Mouse (Mus musculus) embryo, embryonic 11 days (tissue): ENCODE results near the gene Tmprss12.
"Not testable (repeated sequence)": the region's sequence is repeated elsewhere in the genome, so short reads cannot be mapped to it uniquely, and the experiment has no call there.

Experiments
- DNase-seq: peaks from one replicate; pipeline ENCODE4 v3.0.0-alpha.2; 2015

Tmprss12 gene

DNA sequence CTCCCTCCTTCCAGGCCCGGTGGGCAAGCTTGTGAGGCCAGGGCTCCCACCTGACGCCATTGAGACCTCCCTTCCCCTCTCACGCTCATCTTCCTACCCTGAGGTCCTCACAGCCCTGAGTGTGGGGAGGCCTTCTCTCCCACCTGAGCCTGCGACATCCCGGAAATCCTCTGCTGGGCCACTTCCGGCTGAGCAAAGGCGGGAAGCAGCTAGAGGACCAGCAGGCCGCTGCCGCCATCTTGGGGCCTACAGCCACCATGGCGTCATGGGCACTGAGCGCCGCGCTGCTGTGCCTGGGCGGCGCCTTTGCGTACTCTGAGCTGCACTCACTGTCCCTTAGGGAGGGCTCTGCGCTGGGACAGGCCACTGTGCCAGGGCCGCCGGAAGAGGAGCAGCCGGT lies at the start of gene Tmprss12:
TSS of gene Tmprss12 (plus strand) at position 212 of the 400 bp plus-strand sequence.
- DNase-seq: no peak

DNA sequence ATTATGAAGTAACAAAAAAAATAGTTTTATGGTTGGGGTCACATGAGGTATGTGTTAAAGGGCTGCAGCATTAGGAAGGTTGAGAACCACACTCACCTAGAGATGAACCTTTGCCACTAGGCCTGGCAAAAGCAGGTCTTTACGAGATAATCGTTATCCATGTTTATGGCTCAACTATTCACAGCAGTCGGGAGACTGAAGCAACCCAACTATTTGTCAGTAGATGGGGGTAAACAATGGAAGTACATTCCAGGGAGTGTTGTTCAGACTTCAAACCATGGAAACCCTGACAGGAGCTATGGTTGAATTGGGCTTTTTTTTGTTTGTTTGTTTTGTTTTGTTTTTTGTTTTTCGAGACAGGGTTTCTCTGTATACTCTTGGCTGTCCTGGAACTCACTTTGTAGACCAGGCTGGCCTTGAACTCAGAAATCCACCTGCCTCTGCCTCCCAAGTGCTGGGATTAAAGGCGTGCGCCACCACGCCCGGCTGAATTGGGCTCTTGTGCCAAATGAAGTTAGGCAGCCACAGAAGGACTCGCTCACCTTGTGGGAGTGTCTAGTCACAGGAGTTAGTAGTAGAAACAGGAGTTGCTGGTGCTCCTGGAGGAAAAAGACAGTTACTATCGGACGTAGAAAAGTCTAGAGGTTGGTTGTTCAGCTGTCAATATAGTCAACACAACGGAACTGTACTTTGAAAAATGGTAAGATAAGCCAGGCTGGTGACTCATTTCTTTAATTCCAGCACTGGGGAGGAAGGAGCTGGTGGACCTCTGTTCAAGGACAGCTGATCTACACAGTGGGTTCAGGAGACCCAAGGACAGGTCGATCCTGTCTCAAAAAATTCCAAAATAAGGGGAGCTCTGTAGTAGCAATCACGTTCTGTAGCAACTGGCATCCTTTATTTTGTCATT lies 48.8 kb upstream of the Tmprss12 start:
- DNase-seq: no peak

DNA sequence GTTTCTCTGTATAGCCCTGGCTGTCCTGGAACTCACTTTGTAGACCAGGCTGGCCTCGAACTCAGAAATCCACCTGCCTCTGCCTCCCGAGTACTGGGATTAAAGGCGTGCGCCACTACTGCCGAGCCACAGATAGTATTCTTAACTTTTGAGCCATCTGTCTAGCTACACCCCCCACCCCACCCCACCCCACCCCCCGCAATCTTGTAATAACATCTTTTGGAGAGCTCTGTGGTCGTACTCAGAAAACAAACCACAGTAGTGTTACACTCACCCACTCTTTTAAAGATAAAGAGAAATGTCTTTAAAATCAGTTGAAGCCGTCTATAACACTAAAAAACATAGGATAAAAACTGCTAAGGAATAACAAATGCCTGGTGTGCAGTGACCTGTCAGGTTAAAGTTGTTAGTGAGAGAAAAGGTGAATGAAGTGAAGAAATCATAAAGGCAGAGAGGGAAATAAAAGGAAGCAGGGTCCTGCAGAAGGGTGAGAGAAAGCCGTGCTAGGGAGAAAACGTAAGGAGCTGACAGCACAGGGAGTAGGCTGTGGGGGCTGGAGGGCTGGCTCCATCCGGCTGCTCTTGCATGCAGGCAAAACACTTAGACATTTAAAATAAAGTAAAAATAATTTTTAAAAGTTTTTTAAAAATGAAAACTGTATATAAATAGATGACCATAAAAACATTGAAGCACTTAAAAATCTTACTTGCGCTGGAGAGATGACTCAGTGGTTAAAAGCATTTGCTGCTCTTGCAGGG lies 45.2 kb upstream of the Tmprss12 start:
- DNase-seq: no peak

DNA sequence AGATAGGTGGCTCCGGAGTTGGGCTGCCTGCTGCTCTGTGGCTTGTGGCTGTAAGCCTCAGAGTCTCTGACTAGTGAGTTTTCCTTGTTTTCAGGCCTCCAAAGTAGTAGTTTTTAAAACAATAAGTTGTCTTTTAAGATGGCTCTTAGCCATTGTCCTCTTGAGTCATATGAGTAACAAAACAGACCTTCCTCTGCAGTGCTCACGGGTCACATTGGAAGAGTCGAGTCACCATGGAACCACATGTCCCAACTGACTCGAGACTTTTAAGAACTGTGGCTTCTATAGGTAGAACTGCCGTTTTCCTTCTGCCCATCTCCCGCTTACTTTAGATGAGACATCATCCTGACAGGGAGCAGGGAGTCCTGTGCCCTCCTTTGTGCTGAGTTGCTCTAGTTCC lies 43.7 kb upstream of the Tmprss12 start:
- no peak for DNase-seq

DNA sequence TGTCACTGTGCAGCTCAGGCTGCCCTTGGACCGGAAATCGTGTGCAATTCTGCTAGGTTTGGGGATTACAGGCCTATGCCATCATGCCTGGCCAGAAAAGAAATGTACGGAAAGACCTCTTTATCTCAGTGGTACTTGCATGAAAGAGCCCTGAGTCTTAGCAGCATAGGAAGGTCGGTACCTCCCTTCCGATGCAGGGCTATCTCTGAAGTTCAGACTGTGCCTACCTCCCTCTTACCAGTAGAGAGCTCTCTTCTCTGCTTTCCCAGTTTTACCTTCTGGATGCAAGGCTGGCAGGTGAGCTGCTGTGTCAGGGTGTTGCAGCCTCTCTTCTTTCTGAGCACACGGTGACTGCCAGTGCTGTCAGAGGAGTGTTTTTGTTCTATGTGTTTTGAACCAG lies 38.9 kb upstream of the Tmprss12 start:
- no peak for DNase-seq

DNA sequence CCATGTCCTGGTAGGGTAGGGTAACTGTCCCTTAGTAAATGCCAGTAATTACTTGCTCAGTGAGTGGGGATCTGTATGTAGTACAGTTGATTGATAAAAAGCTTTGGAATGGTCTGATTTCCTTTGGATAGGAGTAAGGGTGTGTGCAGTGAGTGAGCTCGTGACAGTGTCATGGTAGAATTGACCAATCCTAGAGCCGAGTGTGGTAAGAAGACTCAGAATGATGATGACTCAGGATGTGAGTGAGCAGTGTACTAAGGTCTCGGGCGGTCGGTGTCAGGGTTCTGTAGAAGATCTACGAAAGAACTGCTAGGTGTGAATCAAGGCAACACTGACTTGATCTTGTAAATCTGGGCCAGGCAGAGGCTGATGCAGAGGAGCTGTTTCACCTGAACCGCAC lies 34.7 kb upstream of the Tmprss12 start:
- no peak for DNase-seq

DNA sequence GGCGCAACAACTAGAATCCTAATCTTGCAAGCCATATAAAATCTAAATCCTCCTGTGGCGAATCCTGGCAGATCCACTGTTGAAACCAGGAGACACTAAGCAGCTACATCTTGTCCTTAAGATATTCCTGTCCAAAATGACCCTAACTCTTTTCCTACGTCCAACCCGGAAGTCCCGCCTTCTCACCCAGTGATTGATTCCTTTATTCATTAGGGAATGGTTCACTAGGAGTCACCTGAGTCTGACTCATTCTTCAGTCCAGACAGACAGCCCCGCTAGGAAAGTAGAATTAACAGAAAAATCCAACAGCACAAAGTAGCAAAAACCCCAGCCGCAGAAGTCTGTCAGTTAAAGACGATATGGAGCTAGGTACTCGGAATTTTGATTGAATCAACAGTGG lies 33.3 kb upstream of the Tmprss12 start:
- no peak for DNase-seq

DNA sequence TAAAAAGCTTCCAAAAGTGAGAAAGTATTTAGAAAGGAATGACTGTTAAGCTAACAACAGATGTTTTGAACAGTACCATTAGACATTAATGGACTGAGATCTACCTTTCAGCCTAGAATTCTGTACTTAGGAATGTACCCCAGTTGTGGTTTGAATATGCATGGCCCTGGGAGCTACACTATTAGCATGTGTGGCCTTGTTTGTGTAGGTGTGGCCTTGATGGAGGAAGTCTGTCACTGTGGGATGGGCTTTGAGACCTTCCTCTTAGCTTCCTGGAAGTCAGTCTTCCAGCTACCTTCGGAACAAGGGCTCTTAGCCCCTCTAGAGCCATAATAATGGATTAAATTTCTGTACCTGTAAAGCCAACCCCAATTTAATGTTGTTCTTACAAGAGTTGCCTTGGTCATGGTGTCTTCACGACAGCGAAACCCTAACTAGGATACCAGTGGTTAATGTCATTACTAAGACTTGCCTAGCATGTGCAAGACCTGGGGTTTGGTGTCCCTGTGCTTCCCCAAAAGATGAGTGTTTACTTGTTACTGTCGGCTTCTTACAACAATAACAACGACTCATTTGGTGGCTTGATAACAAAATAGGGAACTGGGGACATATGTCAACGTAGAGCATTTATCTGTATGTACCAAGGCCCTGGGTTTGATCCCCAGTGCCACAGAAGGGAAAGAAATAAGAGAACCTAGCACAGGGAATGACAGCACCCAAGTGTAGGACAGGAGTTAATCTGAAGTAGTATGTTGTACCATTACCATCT lies 31.8 kb upstream of the Tmprss12 start:
- DNase-seq: no peak

DNA sequence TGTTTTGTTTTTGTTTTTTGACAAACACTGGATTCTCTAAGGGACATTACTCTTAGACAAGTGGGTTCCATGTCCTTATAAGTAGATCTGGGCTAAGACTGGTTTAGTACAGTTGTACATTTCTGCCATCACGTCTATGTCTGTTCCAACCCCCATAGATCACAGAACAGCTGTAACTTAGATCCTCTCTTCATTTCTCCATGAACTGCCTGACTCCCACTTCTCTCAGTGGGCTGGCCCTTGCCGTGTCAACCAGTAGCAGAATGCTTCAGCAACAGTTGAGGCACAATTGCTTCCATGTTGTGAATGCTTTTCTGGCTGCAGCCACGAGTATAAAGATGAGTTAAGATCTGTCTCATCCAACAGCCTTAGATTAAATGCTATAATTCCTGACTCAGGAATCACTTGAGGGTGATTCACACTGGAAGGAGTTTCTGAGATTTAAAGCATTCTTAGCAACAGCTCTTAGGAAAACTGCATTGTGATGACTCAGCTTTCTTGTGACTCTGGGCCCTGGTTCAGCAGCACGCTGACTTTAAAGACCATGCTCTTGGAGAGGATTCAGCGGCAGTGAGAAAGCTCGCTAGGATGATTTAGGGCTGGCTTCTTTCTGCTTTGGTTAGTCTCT lies 29.4 kb upstream of the Tmprss12 start:
- no peak for DNase-seq

DNA sequence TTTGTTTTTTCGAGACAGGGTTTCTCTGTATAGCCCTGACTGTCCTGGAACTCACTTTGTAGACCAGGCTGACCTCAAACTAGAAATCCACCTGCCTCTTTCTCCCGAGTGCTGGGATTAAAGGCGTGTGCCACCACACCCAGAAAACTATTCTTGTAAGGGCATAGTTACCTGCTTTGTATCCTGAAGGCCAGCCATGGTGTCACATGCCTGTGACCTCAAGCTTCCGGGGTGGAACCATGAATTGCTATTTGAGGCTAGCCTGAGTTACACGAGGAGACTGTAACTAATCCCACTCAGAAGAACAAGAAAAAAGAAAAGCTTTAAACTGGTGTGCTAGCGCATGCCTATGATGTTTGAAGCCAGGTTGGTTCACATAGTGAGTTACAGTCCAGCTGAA lies 24.3 kb upstream of the Tmprss12 start:
- DNase-seq: no peak

DNA sequence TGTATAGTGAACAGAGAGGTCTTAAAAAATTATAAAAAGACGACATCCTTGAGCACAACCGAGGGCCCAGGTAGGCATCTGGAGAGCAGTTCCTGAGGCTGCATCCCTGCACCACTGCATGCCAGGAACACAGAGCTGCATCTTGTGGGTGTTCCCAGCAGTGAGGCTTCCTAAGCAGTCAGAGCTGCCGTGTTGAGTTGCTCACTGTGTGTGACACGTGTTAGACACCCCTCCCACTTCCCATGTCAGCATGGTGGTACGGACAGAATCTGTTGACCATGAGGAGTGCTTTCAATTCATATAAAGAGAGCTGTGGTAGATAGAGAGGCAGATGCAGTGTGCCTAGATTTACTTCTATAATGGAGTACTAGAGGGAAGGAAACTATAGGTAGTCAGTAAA lies 23.3 kb upstream of the Tmprss12 start:
- no peak for DNase-seq

DNA sequence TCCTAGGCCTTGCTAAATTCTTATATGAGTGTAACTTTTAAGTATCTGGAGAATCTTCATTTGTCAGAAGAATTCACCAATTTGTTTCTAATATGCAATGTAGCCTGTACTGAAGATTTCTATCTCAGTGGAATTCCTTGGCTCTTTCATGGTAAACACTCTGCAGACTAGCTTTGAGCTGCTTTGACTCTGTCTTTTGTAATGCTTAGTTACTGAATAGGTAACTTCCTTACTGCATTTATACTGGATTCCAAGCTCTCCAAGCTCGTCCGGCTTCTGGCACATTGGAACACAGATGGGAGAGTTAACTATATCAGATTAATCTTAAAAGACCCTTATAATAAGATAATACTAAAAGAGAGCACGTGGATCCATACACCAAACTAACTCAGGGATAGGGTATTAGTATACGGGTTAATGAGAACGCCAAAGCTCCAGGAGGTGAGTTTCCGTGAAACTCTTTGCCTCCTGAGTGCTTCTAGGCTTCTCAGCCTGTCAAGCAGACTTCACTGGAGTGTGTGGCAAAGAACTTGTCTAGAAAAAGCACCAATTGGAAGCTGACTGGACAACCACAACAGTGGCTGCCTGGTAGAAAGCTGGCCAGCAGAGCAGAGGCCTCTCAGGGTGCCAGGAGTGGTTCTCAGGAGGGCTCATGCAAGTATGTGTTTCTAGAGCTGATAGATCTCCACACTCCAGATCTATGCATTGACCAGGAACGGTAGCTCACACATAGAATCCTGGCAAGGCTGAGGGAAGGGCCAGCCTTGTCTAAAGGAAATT lies 21.8 kb upstream of the Tmprss12 start:
- no peak for DNase-seq

DNA sequence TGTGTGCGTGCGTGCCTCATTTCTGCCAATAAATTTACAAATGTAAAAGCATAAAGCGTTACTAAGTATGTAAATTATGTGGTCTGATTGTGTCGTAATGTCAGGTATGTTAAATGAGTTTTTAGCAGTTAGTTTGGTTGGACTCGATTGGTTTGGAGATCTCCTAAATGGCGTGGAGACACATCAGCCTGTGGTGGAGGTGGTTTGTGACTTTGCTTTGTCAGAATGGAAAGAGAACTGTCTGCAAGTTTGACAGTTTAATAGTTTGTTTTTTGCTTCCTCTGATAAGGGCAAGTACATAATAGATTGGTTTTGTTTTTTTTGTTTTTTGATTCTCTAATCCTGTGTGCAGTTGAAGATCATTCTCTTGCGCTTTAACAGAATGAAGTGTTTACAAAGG lies 20.3 kb upstream of the Tmprss12 start:
- not testable (repeated sequence) for DNase-seq

DNA sequence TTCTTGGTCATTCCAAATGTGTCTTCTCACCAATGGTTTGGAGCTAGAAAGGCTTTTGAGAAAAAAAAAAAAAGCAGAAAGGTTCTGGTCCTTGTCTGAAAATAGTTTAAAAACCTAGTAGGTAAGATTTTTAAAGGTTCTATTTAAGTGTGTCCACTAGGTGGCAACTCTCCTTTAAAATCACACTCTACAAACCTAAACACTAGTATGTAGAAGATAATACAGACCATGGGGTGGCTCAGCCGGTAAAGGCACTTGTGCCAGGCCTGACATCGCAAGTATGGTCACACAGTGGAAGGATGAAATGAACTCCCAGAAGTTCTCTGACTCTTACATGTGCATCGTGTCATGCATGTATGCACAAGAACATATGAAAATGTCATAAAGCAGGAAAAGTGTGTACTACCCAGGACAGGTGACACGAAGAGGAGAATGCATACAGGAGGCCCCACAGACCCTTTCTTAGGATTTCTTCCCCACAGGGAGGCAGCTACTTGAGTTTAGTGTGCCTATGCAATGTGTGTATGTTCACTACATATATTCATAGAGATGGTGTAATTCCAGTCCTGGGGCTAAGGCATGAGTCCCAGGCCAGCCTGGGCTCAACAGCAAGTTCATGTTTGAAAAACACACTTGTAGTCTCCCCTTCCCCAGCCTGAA lies 17.3 kb upstream of the Tmprss12 start:
- peak; percentile 48 for DNase-seq

DNA sequence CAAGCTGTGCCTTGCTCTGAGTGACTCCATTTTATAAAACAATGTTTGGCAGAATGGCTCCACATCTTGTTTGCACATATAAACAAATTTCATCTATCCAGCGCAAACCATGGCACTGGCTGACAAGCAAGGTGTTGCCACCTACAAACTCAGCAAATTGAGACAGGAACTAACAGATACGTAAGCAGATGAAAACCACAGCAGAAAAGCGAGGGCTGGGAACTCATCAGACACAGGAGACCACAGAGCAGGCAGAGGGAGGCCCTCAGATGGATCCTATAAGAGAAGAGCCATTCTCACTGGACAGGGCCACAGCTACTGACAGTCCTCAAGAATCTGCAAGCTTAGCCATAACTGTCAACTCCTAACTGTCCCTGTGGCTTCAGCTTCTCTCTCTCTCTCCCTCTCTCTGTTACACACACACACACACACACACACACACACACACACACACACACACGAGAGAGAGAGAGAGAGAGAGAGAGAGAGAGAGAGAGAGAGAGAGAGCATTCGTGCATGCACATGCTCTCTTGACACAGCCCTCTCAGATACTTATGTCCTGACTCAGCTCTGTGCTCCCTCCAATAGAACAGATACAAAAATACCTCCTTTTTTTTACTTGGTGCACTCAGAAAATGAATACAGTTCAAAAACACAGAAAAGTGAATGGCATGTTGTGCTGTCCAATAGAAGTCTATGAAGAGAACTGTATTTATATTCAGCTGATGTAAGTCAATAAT lies 14.9 kb upstream of the Tmprss12 start:
- DNase-seq: no peak

DNA sequence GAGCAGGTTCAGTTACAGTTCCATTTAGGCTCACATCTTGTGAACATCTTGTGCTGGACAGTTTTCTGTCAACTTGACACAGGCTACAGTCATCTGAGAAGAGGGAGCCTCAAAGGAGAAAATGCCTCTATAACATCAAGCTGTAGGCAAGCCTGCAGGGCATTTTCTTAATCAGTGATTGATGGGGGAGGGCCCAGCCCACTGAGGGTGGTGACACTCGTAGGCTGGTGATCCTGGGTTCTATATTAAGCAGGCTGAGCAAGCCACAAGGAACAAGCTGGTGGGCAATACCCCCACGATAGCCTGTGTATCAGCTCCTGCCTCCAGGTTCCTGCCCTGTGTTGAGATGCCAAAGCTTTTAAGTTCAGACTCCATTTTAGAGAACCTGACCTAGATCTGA lies 11.7 kb upstream of the Tmprss12 start:
- no peak for DNase-seq

DNA sequence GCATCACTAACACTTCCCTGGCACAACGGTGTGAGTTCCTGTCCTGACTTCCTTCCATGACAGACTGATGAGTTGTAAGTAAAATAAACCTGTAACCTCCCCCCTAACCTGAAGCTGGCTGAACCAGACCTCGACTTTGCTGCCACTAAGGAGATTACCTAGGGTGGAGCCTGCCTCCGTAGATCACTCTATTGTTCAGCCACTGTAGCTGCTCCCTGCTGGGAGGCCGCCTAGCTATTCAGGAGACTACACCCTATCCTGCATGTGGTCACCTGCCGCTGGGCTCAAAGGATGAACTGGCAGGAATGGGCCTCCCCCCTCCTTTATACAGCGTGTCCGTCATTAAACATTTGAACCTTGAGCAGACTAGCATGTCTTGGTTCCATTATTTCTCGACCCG lies 10.9 kb upstream of the Tmprss12 start:
- DNase-seq: no peak

DNA sequence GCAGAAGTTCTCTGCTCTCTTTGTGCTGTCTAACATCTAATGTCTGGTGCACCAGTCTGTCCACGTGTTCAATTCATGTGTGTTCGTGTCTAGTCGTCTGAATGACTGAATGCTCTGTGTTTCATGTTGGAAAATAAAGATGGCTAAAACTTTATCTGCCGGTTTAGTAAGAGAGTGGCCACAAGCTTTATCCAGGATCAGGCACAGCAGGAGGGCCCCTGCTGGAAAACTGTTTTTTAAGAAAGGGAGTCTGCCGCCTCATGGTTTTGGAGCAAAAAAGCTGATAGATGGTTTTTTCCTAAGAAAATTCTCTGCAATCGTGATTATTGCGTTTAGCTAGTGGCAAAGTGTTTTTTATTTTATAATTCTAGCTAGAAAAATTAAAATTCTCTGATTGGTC lies 10.0 kb upstream of the Tmprss12 start:
- not testable (repeated sequence) for DNase-seq

DNA sequence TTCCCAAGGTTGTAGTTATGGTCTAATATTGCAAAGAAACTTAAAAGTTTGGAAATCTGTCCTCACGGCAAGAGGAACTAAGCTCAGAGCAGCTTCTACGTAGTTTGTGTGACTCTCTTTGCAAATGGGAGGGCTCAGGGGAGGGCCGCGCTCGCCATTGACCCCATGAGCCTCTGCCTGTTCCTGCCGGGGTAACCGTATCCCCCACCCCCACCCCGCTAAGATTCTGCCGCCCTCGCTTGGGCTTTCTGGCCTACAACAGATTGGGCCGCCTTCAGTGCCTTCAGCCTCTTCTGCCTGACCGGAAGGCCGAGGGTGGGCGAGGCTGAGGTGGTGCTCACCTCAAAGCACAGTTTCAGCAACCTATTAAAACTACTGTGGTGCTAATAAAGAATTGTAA lies 9.2 kb upstream of the Tmprss12 start:
- no peak for DNase-seq

DNA sequence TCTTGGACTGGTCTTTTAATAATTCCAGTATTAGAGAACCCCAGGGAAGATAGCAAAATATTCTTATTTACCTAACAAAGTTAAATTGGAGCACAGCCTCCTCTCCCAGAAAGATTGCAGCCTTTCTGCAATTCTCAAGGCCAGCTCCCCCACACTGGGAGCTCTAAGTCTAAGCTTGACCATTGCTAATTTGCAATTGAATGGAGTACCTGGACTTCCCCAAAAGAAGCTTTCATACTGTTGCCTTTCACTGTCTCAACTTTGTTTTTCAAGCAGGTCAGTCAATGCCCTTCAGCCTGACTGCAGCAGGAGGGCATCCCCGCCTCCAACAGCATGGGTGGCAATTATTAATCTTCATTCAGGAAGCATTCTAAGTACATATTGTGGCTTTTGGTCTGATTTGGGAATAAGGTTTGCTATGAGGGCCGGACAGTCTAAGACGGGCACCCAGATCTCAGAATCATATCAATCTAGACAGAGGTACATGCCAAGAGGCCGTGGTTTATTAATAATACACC lies 6.8 kb upstream of the Tmprss12 start:
- DNase-seq: not testable (repeated sequence)
